Mouse (Mus musculus): ENCODE results near the gene BC107364. TPM values are rescaled to one million over a fixed set of nuclear protein-coding genes. Genes with fewer than 3 reads are reported as not detected.
"Not testable (repeated sequence)": the region's sequence is repeated elsewhere in the genome, so short reads cannot be mapped to it uniquely, and the experiment has no call there.

The BC107364 gene
- polyA plus RNA-seq, 1 experiment, result not detected

DNA sequence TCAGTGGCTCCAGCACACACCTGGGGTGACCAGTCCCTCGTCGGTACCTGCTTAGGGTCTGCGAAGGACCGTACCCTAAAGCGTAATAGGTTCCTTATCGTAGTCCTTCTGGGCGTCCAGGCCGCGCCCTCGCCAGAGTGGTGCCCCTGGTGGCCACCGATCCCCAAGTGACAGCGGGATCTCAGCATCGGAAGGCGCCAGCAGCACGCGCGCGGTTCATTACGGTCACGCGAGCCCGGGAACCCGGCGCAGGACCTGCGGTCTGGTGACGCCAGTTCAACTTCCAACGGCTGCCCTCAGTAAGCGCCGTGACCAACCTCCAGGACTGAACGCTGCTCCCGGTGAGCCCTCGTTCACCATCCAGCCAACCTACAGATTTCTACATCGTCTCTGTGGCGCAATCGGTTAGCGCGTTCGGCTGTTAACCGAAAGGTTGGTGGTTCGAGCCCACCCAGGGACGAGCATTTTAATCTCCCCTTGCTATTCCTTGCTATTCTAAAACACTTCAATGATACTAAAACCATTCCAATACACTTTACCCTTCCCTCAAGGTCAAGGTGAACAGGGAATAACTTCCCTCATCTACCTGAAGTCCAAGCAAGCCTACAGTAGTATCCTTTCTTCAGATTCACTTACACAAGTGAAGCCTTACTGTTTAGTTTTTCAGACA is 50.1 kb downstream of the BC107364 start:
- no peak for DNase-seq
- Histone ChIP-seq H3K4me1 (ENCODE audit: control insufficient read depth, insufficient read depth, low read length) (0 out of 2 replicates have a peak, but pooled peaks cover 4% of the 10 kb centered on the region), H3K4me3 (replicated peaks; ENCODE audit: extremely low read depth, low read depth, low read length) (no peak overlapping the region)
- TF ChIP-seq CTCF (IDR thresholded peaks at IDR 0.05; ENCODE audit: insufficient read depth, low read length) (no peak), POLR2A (IDR thresholded peaks at IDR 0.05; ENCODE audit: borderline replicate concordance, extremely low read depth, low read depth, low read length) (no peak)
- WGBS, result 3% methylated on average over 41 of the region's 41 CpGs

DNA sequence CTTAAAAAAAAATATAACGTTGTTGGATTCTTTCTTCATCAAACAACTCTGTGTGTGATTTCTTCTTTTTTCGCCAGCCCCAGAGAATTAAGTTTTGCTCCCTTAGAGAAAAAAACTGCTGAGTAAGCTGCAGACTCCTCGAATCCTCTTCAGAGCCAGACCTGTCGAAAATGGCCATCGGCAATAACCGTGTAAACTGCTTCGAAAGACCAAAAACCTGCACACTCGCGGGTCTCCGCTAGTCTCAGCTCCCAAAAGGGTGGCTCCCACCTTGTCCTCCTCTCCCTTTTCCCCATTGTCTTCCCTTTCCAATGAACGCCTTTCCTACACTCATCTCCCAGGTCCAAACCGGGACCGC is 50.7 kb downstream of the BC107364 start:
- Histone ChIP-seq H3K4me1 (ENCODE audit: control insufficient read depth, insufficient read depth, low read length) (0 out of 2 replicates have a peak, but pooled peaks cover 4% of the 10 kb centered on the region), H3K4me3 (replicated peaks; ENCODE audit: extremely low read depth, low read depth, low read length) (no peak overlapping the region)
- DNase-seq, result no peak
- 5% methylated on average over 13 of the region's 13 CpGs for WGBS
- TF ChIP-seq POLR2A (IDR thresholded peaks at IDR 0.05; ENCODE audit: borderline replicate concordance, extremely low read depth, low read depth, low read length) (no peak), CTCF (IDR thresholded peaks at IDR 0.05; ENCODE audit: insufficient read depth, low read length) (no peak)

DNA sequence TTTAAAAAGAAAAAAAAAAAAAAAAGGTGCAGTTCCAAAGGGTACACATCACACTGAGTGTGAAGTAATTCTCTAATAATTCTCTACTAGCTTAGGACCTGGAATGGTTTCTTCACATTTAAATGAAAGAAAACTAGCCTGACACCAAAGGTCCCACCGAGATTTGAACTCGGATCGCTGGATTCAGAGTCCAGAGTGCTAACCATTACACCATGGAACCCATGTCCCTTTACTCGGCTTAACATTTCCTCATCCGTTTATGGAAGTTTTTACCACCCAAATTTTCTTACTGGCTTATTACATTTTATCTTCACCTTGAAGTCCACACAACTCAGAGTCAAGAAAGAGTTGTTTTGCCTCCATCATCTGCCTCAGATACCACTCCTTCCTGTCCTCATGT is 53.2 kb downstream of the BC107364 start:
- TF ChIP-seq POLR2A (IDR thresholded peaks at IDR 0.05; ENCODE audit: borderline replicate concordance, extremely low read depth, low read depth, low read length), result no peak
- TF ChIP-seq CTCF (IDR thresholded peaks at IDR 0.05; ENCODE audit: insufficient read depth, low read length), result no peak
- no peak overlapping the region for H3K4me3 ChIP-seq (replicated peaks; ENCODE audit: extremely low read depth, low read depth, low read length)
- H3K4me1 ChIP-seq (ENCODE audit: control insufficient read depth, insufficient read depth, low read length), result 0 out of 2 replicates have a peak, but pooled peaks cover 4% of the 10 kb centered on the region
- DNase-seq, result no peak
- 4% methylated on average over 5 of the region's 5 CpGs for WGBS

- TF ChIP-seq CTCF (IDR thresholded peaks at IDR 0.05; ENCODE audit: insufficient read depth, low read length) (no peak), POLR2A (IDR thresholded peaks at IDR 0.05; ENCODE audit: borderline replicate concordance, extremely low read depth, low read depth, low read length) (no peak)
- 85% methylated on average over 7 of the region's 7 CpGs for WGBS
Measured at GRCm38 (mm10) chr3:96396857-96397256, 55.2 kb downstream of the BC107364 start.

DNA sequence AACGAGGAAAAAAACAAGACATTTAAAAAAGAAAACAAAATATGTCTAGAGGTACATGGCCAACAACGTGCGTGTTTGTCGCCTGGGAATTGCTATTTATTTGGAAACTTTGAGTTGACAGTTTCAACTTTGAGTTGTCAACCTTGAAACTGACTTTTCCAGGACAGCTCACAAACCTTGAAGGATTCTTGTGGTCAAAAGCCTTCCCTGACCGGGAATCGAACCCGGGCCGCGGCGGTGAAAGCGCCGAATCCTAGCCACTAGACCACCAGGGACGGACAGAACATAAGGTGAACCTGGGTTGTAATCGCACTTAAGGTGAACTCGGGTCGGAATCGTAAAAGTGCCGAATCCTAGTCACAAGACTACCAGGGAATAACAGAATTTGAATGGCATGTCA is 64.9 kb downstream of the BC107364 start:
- not testable (repeated sequence) for H3K4me3 ChIP-seq (replicated peaks; ENCODE audit: extremely low read depth, low read depth, low read length); DNase-seq; H3K4me1 ChIP-seq (ENCODE audit: control insufficient read depth, insufficient read depth, low read length)
- no CpG with 5 or more reads among the region's 18 CpGs for WGBS

More at GRCm38 (mm10) chr3:96396857-96397256, 55.2 kb downstream of the BC107364 start:
- Histone ChIP-seq H3K4me1 (ENCODE audit: control insufficient read depth, insufficient read depth, low read length) (0 out of 2 replicates have a peak, but pooled peaks cover 2% of the 10 kb centered on the region), H3K4me3 (replicated peaks; ENCODE audit: extremely low read depth, low read depth, low read length) (no peak overlapping the region)
- DNase-seq, result no peak

Other genes starting within 250 kb of the BC107364 start
- gene Bola1, start 232.6 kb downstream of the BC107364 start, polyA plus RNA-seq (2012; rRNA removed), result 61.3 and 70.4 TPM in 2 replicates
- 1.2 and 2.7 TPM in 2 replicates for gene Hist2h2ab, start 232.4 kb downstream of the BC107364 start, polyA plus RNA-seq (2012; rRNA removed)
- 6.0 and 7.1 TPM in 2 replicates for gene Hist2h2ac, start 231.4 kb downstream of the BC107364 start, polyA plus RNA-seq (2012; rRNA removed)
- 4.2 and 6.2 TPM in 2 replicates for gene Hist2h2be, start 231.2 kb downstream of the BC107364 start, polyA plus RNA-seq (2012; rRNA removed)
- gene Hist2h3c2, start 213.2 kb downstream of the BC107364 start, polyA plus RNA-seq (2012; rRNA removed), result 17.3 and 35.2 TPM in 2 replicates
- 38.5 and 132 TPM in 2 replicates for gene Hist2h2aa2, start 212.0 kb downstream of the BC107364 start, polyA plus RNA-seq (2012; rRNA removed)
- 203 and 266 TPM in 2 replicates for gene Hist2h2aa1, start 206.8 kb downstream of the BC107364 start, polyA plus RNA-seq (2012; rRNA removed)
- gene Hist2h3c1, start 205.6 kb downstream of the BC107364 start, polyA plus RNA-seq (2012; rRNA removed), result not detected in 2 replicates
- gene Hist2h4, start 189.0 kb downstream of the BC107364 start, polyA plus RNA-seq (2012; rRNA removed), result 5.1 and 5.6 TPM in 2 replicates
- 33.2 and 40.7 TPM in 2 replicates for gene Hist2h3b, start 183.7 kb downstream of the BC107364 start, polyA plus RNA-seq (2012; rRNA removed)
- 1.1 and 1.8 TPM in 2 replicates for gene Hist2h2bb, start 182.6 kb downstream of the BC107364 start, polyA plus RNA-seq (2012; rRNA removed)
- 2.9 and 3.6 TPM in 2 replicates for gene Fcgr1, start 158.3 kb downstream of the BC107364 start, polyA plus RNA-seq (2012; rRNA removed)
- gene Hfe2, start 72.9 kb upstream of the BC107364 start, polyA plus RNA-seq (2012; rRNA removed), result 4.6 and 13.8 TPM in 2 replicates
- 687 and 806 TPM in 2 replicates for gene Txnip, start 105.7 kb upstream of the BC107364 start, polyA plus RNA-seq (2012; rRNA removed)
- not detected in 2 replicates for gene Gm16253, start 124.7 kb upstream of the BC107364 start, polyA plus RNA-seq (2012; rRNA removed)
- 18.3 and 21.3 TPM in 2 replicates for gene Polr3gl, start 141.9 kb upstream of the BC107364 start, polyA plus RNA-seq (2012; rRNA removed)
- 0.27 and 0.44 TPM in 2 replicates for gene Ankrd34a, start 144.3 kb upstream of the BC107364 start, polyA plus RNA-seq (2012; rRNA removed)
- gene Lix1l, start 148.8 kb upstream of the BC107364 start, polyA plus RNA-seq (2012; rRNA removed), result 20.6 and 34.4 TPM in 2 replicates
- 5.0 and 12.2 TPM in 2 replicates for gene Rbm8a, start 177.6 kb upstream of the BC107364 start, polyA plus RNA-seq (2012; rRNA removed)
- 24.0 and 40.1 TPM in 2 replicates for gene Pex11b, start 183.1 kb upstream of the BC107364 start, polyA plus RNA-seq (2012; rRNA removed)
- 0.02 and 0.18 TPM in 2 replicates for gene Gm42957, start 183.2 kb upstream of the BC107364 start, polyA plus RNA-seq (2012; rRNA removed)
- 1.7 and 2.3 TPM in 2 replicates for gene Itga10, start 193.3 kb upstream of the BC107364 start, polyA plus RNA-seq (2012; rRNA removed)
- gene Ankrd35, start 217.8 kb upstream of the BC107364 start, polyA plus RNA-seq (2012; rRNA removed), result 1.4 and 3.6 TPM in 2 replicates
- 39.3 and 44.1 TPM in 2 replicates for gene Pias3, start 244.1 kb upstream of the BC107364 start, polyA plus RNA-seq (2012; rRNA removed)

Measured in lung, adult 2 months (tissue).